Mouse (Mus musculus): ENCODE data around the gene Clasp2.
"Not testable (repeated sequence)": the region's sequence is repeated elsewhere in the genome, so short reads cannot be mapped to it uniquely, and the experiment has no call there.

The Clasp2 gene

DNA sequence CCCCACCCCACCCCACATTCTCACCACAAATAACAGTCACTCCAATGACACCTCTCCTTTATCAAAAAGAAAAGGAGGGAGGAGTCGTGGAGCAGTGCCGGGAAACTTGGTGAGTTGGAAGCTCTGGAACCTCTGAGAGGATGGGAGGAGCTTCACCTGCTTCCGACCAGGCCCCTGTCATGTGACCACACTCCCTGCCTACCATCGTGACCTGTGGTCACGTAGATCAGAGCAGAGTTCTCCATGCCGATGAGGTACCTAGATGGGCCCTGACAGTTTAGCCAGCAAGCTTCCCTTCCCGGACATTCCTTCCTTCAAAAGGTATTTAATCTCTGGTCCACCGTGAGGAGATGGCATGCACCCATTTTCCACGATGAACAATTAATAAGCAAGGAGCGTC, 17.2 kb downstream of the Clasp2 start:
- no peak for DNase-seq

DNA sequence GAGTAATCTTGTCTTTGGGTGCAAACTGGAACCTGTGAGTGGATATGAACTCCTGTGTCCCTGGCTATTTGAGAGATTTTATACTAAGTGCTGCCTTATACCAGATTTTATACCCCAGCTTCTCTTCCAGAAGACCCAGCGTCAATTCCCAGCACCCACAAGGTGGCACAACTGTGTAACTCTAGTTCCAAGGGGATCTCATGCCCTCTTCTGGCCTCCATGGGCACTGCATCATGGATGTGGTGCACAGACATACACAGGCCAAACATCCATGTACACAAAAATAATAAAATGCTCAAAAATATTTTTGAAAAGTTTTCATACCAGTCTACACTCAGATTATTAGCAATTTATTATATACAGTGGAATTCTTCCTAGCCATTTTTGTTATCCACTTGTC, 18.4 kb downstream of the Clasp2 start:
- no peak for DNase-seq

DNA sequence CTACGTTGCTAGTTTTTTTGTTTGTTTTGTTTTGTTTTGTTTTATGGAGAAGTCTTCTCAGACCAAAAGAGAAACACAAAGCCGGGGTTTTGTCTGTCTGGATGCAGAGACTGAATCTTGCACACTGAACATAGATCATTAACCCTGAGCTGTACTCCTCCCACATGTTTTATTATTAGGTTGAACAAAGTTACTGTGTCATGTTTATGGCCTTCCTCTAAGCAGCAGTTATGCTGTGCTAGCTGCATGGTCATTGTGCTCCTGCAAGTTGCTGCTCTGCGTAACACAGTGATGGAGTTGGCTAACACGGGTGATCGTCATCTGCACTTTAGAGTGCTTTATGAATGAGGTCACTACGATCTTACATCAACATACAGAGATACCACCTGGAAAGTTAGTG, 21.1 kb downstream of the Clasp2 start:
- no peak for DNase-seq

DNA sequence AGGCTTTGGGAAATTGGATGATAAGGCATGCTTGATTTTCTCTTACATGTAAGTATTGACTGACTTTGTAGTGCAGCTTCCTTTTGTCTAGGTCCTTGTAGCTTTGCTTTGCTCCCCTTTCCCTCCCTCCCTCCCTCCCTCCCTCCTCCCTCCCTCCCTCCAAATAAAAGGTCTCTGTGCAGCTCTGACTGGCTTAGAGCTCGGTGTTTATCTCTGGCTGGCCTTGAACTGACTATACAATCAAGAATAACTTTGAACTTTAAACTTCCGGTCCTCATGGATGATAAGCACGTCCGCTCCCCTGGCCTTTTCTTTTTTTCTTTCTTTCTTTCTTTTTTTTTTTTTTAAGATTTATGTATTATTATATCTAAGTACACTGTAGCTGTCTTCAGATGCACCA, 21.9 kb downstream of the Clasp2 start:
- DNase-seq, result no peak

DNA sequence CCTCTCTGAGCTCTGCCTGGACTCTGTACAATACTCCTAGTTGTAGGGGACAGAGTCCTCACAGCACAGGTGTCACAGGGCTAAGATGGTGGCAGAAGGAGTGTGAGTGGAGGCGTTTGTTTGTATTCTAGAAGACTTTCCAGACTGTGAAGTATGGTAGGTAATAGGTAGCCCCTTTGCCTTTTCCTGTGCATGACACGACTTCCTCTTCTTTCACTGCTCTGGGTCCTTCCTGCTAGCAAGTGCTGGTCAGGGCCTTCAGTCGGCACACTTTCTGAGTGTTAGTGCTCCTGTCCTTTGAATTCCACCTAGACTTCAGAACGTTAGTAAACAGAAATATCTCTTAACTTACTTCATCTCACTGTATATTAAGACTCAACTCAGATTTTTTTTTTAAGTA, 29.4 kb downstream of the Clasp2 start:
- DNase-seq, result no peak

DNA sequence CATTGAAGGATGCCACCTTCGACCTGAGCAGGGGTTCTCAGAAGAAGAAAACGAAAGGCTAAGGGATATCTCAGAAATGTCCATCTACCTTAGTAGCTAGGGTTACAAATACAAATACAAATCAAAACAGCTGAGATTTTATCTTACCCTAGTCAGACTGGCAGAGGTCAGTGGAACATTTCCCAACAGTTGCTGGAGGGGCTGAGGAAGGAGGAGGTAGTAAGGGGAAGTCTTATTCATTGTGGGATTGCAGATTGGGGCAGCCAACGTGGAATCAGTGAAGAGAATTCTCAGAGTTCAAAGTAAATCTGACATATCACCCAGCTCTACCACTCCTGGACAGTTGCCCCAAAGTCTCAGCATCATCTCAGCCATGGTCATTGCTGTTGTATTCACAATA, 39.6 kb downstream of the Clasp2 start:
- no peak for DNase-seq

DNA sequence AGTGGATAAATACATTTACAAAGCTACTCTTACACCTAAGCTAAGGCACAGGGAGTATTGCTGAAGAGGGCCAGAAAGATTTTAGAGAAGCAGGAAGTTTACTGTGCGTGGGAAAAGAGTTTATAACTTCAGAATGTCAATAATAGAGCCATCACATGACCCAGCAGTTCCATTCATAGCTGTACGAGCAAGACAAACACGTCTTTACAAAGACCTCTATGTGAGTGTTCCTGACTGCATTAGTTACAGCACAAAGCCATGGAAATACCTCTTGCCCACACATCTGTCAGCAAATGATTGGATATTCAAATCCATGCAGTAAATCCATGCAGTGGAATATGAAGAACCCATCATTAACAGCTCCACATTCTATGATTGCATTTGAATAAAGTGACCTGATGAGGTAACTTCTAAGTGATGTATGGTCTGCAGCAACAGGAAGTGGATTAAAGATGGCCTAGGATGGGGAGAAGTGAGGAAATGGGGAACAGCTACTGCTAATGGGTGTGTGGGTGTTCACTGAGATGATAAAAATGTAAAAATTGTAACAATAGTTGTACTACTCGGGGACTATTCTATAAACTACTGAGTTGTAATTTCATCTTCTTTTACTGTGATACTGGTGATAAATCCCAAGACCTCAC, 41.2 kb downstream of the Clasp2 start:
- no peak for DNase-seq

DNA sequence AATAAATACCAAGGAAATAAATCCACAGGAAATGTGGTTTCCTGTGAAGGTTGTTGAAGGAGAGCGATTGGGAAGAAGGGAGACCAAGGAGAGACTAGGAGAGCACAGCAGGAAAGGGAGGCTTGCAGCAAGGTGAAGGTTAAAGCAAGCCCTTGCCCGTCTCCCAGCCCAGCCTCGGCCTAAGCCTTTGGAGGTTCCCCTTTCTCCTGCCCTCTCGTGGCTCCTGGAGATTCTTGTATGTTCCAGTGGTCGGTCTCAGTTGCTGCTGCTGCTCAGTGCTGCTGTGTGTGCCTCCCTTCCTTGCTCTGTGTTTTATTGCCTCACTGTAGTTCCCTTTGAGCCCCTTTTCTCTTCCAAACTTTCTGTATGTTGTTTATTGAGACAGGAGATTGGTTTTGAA, 42.4 kb downstream of the Clasp2 start:
- no peak for DNase-seq

DNA sequence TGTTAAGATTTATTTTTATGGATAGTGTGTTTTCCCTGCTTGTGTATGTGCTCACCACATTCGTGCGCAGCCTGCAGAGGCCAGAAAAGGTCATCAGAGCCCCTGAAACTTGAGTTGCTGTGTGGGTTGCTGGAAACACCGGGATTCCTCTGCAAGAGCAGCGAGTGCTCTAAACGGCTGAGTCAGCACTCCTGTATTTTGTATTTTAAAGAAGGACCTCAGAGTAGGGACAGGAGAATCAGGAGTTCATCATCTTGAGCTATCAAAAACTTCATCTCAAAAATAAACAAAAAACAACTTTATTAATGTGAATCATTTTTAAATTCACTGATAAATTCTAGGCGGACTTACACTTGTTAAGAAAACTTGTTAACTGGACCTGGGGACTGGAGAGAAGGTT, 48.0 kb downstream of the Clasp2 start:
- DNase-seq, result not testable (repeated sequence)

DNA sequence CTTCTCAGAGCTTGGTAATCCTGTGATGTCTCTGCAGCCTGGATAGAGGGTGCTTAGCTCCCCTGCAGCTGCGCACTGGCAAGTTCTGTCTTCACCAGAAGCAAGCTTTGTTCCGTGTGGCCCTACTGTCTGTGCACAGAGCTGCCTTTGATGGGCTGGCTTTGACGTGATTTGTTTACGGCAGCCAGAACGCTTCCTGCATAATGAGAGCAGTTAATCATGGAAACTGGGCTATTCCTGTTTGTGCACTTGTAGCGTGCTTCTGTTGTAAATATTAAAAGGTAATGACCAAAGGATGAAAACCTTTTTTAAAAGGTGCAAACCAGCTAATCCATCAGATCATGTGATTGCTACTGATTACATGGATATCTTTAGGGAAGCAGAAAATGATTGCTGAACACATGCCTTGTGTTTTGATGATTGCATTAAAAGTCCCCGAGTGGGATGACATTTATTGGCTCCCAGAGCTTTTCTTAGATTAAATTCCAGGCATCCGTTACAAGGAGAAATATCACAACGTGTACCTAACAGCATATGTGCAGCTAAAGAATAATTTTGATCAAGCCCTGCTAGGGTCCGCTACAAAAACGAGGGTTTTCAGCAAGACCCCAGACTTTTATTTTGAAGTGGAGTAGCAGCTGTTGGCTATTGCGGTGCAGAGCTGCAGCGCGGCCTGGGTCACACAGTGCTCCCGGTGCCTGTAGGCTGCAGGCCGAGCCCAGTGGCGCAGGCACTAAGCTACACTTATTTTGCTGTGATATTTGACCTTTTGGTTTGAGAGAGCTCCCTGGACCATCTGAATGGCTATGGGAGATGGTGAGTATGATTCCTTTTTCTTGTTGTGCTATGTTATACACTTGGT, 51.6 kb downstream of the Clasp2 start:
- peak; percentile 58 for DNase-seq

DNA sequence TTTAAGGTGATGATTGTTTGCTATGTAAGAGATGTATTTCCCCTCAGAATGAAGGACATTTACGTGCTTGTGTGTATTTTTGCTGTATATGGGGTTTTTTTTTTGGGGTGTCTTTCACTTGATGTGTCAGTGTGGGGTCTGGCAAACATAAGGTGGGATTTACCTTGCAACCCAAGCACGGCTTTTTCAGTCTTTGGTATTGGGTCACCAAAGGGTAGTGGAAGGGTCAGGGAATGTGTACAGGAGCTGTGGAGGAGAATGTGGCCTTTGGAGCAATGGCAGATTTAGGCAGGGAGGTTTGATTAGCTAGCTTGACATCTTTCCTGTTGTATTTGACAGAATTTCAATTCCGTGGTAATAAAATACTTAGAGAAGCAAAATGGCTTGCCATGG, 52.2 kb downstream of the Clasp2 start:
- DNase-seq, result no peak

DNA sequence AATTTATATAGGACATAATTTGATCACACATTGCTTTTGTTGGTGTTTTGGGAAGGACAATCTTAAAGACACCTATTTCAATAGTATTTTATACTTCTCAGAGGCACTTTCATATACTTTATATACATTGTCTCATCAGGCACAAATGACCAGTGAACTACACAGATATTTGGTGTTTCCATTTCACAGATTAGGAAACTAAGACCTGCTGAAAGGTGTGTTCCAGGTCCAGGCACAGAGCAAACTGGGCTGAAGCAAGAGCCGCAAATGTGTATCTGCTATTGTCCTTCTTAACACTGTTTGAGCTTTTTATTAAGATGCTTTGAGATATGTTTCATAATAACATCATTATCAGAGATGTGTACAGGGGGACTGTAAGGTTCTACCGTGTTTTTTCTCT, 52.7 kb downstream of the Clasp2 start:
- no peak for DNase-seq

DNA sequence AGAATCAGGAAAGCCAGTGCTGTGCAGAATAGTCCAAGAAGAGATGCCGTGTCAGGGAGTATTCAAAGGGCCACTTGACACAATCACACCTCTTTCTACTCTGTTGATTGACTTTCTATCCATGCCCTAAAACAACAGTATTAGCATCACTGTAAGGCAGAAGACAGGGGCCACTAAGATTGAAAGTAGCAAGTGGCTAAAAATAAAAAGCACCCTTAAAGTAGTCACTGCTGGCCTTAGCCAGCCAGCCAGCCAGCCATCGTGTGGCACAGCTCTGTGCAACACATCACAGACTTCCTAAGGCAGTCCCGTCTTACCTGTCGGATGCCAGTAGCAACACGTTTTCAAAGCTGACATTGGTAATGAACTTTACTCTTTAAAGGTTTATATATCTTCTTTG, 55.9 kb downstream of the Clasp2 start:
- no peak for DNase-seq

DNA sequence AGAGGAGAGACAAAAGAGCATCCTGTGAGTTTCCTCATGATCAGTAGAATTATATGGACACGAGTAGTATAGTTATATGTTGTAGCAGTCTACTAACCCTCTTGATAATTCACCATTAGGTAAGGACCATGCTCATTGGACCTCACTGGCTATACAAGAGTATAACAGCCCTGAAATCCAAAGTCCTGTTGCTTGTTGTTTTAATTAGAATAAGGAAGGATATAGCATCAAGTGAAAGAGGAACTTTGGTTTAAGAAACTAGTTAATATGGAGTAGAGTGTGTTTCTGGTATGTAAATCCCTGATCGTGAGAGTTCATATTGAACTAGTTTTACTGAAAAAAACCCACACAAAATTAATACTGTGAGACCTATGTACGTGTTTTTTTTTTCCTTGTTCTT, 59.4 kb downstream of the Clasp2 start:
- no peak for DNase-seq

DNA sequence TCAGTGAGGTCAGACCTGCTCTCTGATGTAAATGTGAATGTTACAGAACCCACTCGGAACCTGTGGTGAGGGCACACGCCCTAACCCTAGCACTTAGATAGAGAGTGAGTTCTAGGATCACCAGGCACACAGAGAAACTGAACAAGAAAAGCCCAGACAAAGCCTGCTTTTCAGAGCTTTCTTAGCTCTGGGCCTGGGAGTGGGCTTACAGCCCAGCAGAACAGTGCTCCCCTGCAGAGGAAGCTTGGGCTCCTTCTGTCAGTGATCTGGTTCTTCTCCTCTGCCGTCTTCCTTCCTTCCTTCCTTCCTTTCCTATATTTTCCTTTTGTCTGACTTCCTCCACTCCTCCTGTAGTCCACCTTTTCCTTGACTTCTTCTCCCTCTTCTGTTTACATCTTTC, 61.5 kb downstream of the Clasp2 start:
- no peak for DNase-seq

DNA sequence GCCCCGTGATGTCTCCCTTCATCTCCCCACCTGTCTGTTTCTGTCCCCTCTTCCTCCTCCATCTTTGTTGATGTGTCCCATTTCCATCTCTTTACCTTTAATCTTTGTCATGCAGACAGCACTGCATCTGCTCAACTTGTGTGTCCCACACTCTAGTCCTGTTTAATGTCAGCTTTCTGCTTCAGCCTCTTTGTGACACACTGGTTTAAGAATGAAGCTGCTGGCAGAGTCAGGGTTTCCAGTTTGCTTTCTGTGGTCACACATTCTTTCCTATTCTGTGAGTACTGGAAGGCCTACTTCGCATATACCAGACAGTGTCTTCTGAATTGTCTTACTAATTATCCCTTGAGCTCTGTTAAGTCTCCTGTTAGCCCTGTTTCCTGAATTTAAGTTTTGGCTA, 62.5 kb downstream of the Clasp2 start:
- no peak for DNase-seq

DNA sequence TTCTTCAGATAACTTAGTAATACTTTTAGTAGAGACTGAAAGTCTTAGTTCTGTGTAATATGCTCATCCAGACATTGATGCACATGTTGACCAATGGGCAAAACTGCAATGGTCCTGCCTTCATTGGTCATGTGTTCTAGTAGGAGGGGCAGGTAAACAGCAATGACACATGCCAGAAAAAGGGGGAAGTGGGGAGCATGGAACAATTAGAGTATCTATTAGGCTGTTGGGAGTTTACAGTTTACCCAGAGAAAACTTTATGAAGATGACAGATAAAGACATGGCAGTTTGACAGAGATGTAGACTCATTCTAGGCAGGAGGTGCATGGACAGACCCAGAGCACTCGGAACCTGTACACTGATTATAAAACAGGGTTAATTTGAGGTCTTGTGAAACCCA, 64.1 kb downstream of the Clasp2 start:
- no peak for DNase-seq

DNA sequence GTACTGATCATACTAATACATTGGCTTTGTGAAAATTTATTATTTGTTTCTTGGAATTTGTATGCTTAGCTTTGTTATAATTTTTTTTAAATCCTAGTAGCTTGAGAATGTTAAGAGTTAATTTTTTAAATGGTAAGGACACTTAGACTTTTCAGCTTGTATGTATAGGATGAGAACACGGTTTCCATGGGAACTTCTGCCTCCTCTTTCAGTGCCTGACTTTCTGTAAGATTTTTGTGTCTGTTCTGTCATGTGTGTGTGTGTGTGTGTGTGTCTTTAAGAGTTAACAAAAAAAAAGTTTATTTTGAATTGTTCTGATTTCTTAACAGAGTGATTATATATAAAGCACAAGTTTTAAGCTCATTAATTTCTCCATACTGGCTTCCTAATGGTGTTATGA, 70.1 kb downstream of the Clasp2 start:
- no peak for DNase-seq

DNA sequence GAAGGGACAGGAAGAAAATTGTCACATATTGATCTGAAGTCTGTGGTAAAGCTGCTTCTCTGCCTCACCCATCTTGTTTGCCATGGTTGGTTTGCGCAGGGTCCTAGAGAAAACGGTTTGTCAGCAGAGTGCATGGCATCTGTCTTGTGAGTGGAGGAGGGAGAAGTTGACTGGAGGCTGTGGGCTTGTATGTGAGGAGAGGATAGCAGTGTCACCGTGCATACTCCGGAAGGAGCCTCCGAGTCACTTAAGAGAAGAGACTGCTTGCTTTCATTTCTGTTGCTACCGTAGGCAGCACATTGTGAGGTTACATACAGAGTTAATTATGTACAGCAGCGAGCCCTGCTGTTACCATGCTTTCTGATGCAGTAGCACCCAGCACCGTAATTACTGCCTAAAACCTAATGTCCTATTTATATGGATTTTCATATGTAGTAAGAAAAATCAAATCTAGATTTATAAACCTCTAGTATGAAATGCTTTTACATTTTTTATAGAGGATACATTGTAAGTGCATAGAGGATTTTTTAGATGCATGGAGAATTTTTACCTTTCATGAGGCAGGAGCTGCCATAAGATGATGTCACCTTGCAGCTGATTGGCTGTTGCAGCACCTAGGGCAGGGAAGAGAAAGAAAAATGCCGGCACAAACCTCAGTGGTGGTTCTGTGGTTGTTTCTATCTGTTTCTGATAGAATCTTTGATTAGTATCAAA, 70.8 kb downstream of the Clasp2 start:
- DNase-seq, result peak; percentile 53

DNA sequence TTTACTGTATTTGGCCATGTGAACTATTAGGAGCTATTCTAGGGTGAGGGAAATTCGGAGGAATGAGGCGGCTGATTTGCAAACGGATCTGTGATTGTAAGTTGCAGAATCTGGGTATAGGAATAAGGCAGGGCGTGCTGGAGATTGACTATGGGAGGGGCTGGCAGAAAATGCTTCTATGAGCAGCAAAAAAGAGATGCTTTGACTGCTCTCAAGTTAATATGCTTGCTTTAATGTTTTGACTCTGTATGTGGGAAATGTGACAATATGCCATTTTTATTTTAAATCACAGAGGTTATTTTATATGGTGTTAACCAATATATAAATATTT, 71.4 kb downstream of the Clasp2 start:
- DNase-seq, result no peak

DNA sequence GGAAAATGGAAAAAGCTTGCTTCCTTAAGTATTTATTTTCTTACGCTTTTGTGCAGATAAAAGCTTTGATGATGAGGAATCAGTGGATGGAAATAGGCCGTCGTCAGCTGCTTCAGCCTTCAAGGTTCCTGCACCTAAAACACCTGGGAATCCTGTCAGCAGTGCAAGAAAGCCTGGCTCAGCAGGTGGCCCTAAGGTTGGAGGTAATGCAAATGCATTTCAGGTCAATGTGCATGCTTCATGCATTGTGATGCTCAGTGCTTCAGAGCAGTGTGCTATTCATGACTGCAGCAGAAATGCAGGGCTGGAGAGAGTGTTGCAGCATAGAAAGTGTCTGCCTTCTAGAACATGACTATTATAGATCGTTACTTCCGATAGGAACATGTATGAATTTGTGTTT, 71.8 kb downstream of the Clasp2 start:
- DNase-seq, result no peak

DNA sequence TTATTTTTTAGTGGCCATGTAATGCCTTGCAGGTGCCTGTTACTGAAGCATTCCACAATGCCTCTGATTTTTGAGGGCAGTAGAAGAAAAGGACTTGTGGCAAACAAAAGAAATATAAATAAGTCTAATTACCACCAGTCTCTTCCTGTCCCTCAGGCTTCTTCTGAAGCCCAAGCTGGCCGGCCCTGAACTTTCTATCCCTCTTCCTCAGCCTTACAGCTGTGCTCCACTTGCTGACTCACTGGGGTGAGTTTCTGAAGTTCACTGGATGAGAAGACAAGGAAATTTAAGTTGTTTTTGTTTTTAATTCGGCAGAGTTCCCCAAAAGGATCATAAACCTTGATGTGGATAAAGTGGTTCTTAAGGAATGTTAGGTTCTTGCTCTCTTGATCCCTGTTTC, 74.6 kb downstream of the Clasp2 start:
- DNase-seq, result no peak

DNA sequence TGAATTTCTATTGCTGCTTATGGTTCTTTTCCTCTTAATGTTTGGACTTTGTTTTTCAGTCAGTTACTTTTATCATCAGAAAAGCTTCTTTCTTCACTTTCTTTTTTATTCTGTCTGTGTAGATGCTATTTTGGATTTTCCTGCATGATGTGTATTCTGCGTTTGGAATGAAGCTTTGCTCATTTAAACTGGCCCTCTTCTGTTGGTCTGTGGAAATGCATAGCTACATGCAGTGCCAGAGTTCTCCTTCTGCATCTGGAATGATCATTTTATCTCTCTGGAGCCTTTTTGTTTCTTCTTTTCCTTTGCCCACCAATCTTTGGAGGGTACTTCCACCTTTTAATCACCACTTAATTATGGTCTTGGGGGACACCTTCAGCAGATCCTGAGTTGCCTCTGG, 80.9 kb downstream of the Clasp2 start:
- no peak for DNase-seq

DNA sequence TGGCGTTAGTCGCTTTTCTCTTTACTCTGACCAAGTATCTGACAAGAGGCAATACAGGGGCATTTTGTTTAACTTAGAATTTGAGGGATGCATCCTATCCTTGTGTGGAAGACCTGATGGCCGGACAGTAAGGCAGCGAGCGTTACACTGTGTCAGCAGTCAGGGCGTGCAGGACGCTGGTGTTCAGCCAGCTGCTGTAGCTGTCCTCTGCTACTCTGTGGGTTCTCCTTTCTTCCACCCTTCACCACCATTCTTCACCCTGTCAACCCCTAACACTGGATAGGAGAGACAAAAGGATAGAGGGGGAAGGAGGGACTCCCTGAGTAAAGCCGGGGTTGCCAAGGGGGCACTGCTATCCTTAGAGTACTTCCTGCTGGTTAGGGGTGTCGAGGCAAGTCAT, 87.4 kb downstream of the Clasp2 start:
- DNase-seq, result no peak
